21 mouse cellular contexts compared by ENCODE assay signal in genomic region chr13:46757946-46758345, GRCm38 (mm10). TPM values are rescaled to one million over a fixed set of nuclear protein-coding genes. Genes with fewer than 3 reads are reported as not detected.
DNase-seq lines count a peak whose midpoint lies in the region; ATAC-seq and TF ChIP-seq lines count a peak whose summit lies in the region.
"Had no signal": no experiment of that assay in that cellular context is flagged by ENCODE, and none has a peak within 500 bp of the region (broad histone marks: within the 10 kb centered on the region; RNA-seq: fewer than 3 reads in every experiment).

No protein-coding gene starts in this region.

- H3K27me3 ChIP-seq in E14TG2a.4 (ENCODE audit: insufficient read depth, low read length) = no peaks in the 10 kb centered on the region
- no peaks in the 10 kb centered on the region for H3K27me3 ChIP-seq in ES-Bruce4 (ENCODE audit: control insufficient read depth, insufficient read depth, low read length, poor library complexity, severe bottlenecking)
- H3K27me3 ChIP-seq in neural tube, embryonic 15.5 days (replicated peaks) = no peaks in the 10 kb centered on the region
- H3K27me3 ChIP-seq: embryonic facial prominence, embryonic 12.5 days; forebrain, embryonic 12.5 days had no signal

- 88% methylated on average over 7 of the region's 7 CpGs for whole genome bisulfite sequencing in lung, adult 2 months
- WGBS in neural tube, embryonic 15.5 days = 90% methylated on average over 7 of the region's 7 CpGs

- H3K36me3 ChIP-seq in E14TG2a.4 (ENCODE audit: insufficient read depth, low read length) (peaks cover 25% of the 10 kb centered on the region), ES-Bruce4 (ENCODE audit: control insufficient read depth, insufficient read depth, low read length, poor library complexity, severe bottlenecking) (peaks cover 3% of the 10 kb centered on the region; the same call in 1 of the 2 replicates), ES-E14 (ENCODE audit: control insufficient read depth, insufficient read depth, low read length, poor library complexity, severe bottlenecking) (peaks cover 2% of the 10 kb centered on the region; the same call in 1 of the 2 replicates)
- peaks cover 19% of the 10 kb centered on the region for H3K36me3 ChIP-seq in neural tube, embryonic 15.5 days

- H3K4me1 ChIP-seq in E14TG2a.4 (replicated peaks; ENCODE audit: low read depth, low read length) = peaks cover 42% of the 10 kb centered on the region
- H3K4me1 ChIP-seq in ES-Bruce4 (ENCODE audit: control insufficient read depth, insufficient read depth, low read length) = no peaks in the 10 kb centered on the region
- peaks cover 0 to 8% of the 10 kb centered on the region in 2 experiments; a peak in 2 of 4 replicates for H3K4me1 ChIP-seq in ES-E14 (ENCODE audit: control insufficient read depth in 2 of 2, insufficient read depth in 2 of 2, low read length in 2 of 2, poor library complexity in 1 of 2)
- H3K4me1 ChIP-seq in lung, adult 2 months (ENCODE audit: control insufficient read depth, insufficient read depth, low read length) = peaks cover 3% of the 10 kb centered on the region; the same call in 1 of the 2 replicates
- peaks cover 8% of the 10 kb centered on the region; the same call in 1 of the 2 replicates for H3K4me1 ChIP-seq in neural tube, embryonic 15.5 days
- H3K4me1 ChIP-seq: embryonic facial prominence, embryonic 12.5 days; forebrain, embryonic 10.5 days had no signal

- no peak for ATAC-seq in neural tube, embryonic 15.5 days (ENCODE audit: low FRiP score)
- no peak for ATAC-seq in erythroid progenitor cell, adult 5-6 weeks (replicated peaks; ENCODE audit: low FRiP score, poor library complexity, severe bottlenecking)
- ATAC-seq: forebrain, embryonic 14.5 days; forebrain, embryonic 16.5 days had no signal

- no peak overlapping the region for H3K27ac ChIP-seq in ES-Bruce4 (ENCODE audit: insufficient read depth, low read length)
- peak overlapping the region; percentile 53 for H3K27ac ChIP-seq in ES-E14 (ENCODE audit: insufficient read depth, low read depth, low read length, poor library complexity, severe bottlenecking)
- no peak overlapping the region for H3K27ac ChIP-seq in neural tube, embryonic 15.5 days (replicated peaks)
- H3K27ac ChIP-seq: embryonic facial prominence, embryonic 10.5 days; embryonic facial prominence, embryonic 12.5 days; forebrain, embryonic 10.5 days; forebrain, embryonic 12.5 days had no signal

- no peak for TF ChIP-seq EP300 in ES-Bruce4 (IDR thresholded peaks at IDR 0.05; ENCODE audit: insufficient read depth, low read depth, low read length)

- TF ChIP-seq POLR2A in ES-Bruce4 (IDR thresholded peaks at IDR 0.05; ENCODE audit: insufficient read depth, low read length) = no peak
- no peak for TF ChIP-seq POLR2A in lung, adult 2 months (IDR thresholded peaks at IDR 0.05; ENCODE audit: borderline replicate concordance, extremely low read depth, low read depth, low read length)

- H3K4me3 ChIP-seq in E14TG2a.4 (replicated peaks; ENCODE audit: low read length) (peak overlapping the region; percentile 64), ES-Bruce4 (ENCODE audit: low read depth, low read length) (no peak overlapping the region), ES-E14 (ENCODE audit: insufficient read depth in 1 of 2, low read depth in 1 of 2, low read length in 2 of 2, poor library complexity in 1 of 2, severe bottlenecking in 1 of 2) (peak overlapping the region in 1 of 2 experiments; percentile 31; a peak in 1 of 4 replicates)
- no peak overlapping the region for H3K4me3 ChIP-seq in lung, adult 2 months (replicated peaks; ENCODE audit: extremely low read depth, low read depth, low read length)
- no peak overlapping the region for H3K4me3 ChIP-seq in neural tube, embryonic 15.5 days (replicated peaks)
- H3K4me3 ChIP-seq: embryonic facial prominence, embryonic 10.5 days; embryonic facial prominence, embryonic 12.5 days; forebrain, embryonic 10.5 days; forebrain, embryonic 12.5 days had no signal

- H3K4me2 ChIP-seq in neural tube, embryonic 15.5 days = no peak overlapping the region
- H3K4me2 ChIP-seq: embryonic facial prominence, embryonic 12.5 days; forebrain, embryonic 12.5 days had no signal

- peak; percentile 22 for DNase-seq in ES-E14 (ENCODE audit: low read depth, low spot score)
- peak; percentile 72 for DNase-seq in ZHBTc4 (ENCODE audit: low read depth, low spot score)
- DNase-seq in lung, adult 2 months = no peak
- DNase-seq: adrenal gland, adult 2 months; adrenal gland, postnatal 10 days; adrenal gland, postnatal 25 days; cerebellum, adult 11 months; cerebellum, adult 18-20 months; cerebellum, adult 8-10 months; cerebellum, postnatal 10 days; cerebellum, postnatal 25 days had no signal

- H3K9ac ChIP-seq in ES-Bruce4 (ENCODE audit: low read depth, poor library complexity, severe bottlenecking) = peak overlapping the region; percentile 24; the same call in 1 of the 2 replicates
- H3K9ac ChIP-seq in ES-E14 (ENCODE audit: insufficient read depth, low read depth, low read length, poor library complexity, severe bottlenecking) = peak overlapping the region; percentile 44
- H3K9ac ChIP-seq in neural tube, embryonic 15.5 days (replicated peaks) = no peak overlapping the region
- H3K9ac ChIP-seq: embryonic facial prominence, embryonic 12.5 days; forebrain, embryonic 12.5 days had no signal

- TF ChIP-seq CTCF in E14TG2a.4 (conservative IDR thresholded peaks at IDR 0.05; ENCODE audit: low read length) = 0 out of 2 replicates have a peak, but pooled peaks have one; percentile 9
- no peak for TF ChIP-seq CTCF in ES-Bruce4 (IDR thresholded peaks at IDR 0.05; ENCODE audit: low read depth, low read length)
- TF ChIP-seq CTCF in lung, adult 2 months (IDR thresholded peaks at IDR 0.05; ENCODE audit: insufficient read depth, low read length) = no peak

- in situ Hi-C loops in ES-E14 (cut with MboI; ENCODE audit: low sequenced_read_pairs in 2 of 2, unreplicated experiment in 2 of 2) = no loop called here

- H3K9me3 ChIP-seq in E14TG2a.4 (ENCODE audit: low read length) (no peaks in the 10 kb centered on the region), ES-Bruce4 (replicated peaks; ENCODE audit: control insufficient read depth, insufficient read depth, low read length, poor library complexity, severe bottlenecking) (no peaks in the 10 kb centered on the region), ES-E14 (ENCODE audit: control insufficient read depth, insufficient read depth, low read depth, low read length) (no peaks in the 10 kb centered on the region)
- H3K9me3 ChIP-seq in neural tube, embryonic 15.5 days (replicated peaks) = no peaks in the 10 kb centered on the region
- H3K9me3 ChIP-seq: embryonic facial prominence, embryonic 10.5 days; embryonic facial prominence, embryonic 12.5 days; forebrain, embryonic 10.5 days; forebrain, embryonic 12.5 days had no signal

TF ChIP-seq in ES-E14, 5 proteins besides CTCF, POLR2A, EP300 and RAD21:
- TF ChIP-seq MAFK (IDR thresholded peaks at IDR 0.05; ENCODE audit: insufficient read depth, low read depth, low read length) (no peak), ZNF384 (IDR thresholded peaks at IDR 0.05; ENCODE audit: low read depth, low read length) (no peak), ZC3H11A (IDR thresholded peaks at IDR 0.05; ENCODE audit: borderline replicate concordance, low read depth, low read length) (no peak), HCFC1 (IDR thresholded peaks at IDR 0.05; ENCODE audit: borderline replicate concordance, insufficient read depth, low read length) (no peak), CHD2 (IDR thresholded peaks at IDR 0.05; ENCODE audit: low read depth, low read length) (no peak)
TF ChIP-seq in ES-E14: peak in this region for 0.

RNA-seq across cellular contexts. Expression of gene Nup153, which starts 30.2 kb away (rescaled TPM):
- polyA plus RNA-seq in ES-Bruce4 (2011; ENCODE audit: insufficient read depth, insufficient read length, low read depth, missing spikeins) = 221 and 232 TPM in 2 replicates
- 125 and 129 TPM in 2 replicates for total RNA-seq in ES-E14 (2012; rRNA removed)
- polyA plus RNA-seq in lung, adult 2 months (2012; rRNA removed) = 58.8 and 70.4 TPM in 2 replicates
- polyA plus RNA-seq in neural tube, embryonic 15.5 days (2015; fragmentation: Nextera tagmentation; extraction: Ambion mirVana) = 15.8 and 17.4 TPM in 2 replicates
- 135 and 150 TPM in 2 replicates for total RNA-seq in erythroid progenitor cell, adult 5-6 weeks (2015; ENCODE audit: low replicate concordance)
- 120 and 128 TPM in 2 replicates for total RNA-seq in erythroid progenitor cell, adult 5-6 weeks (2017; ENCODE audit: low replicate concordance)
